Mouse (Mus musculus) hindbrain, embryonic 13.5 days (tissue): Measurements from ENCODE around the gene Sult3a2. TPM values are rescaled to one million over a fixed set of nuclear protein-coding genes. Genes with fewer than 3 reads are reported as not detected.

ENCODE experiments used
- ATAC-seq: fragments of 200-750 bp; cut with Nextera tagmentation; 2 replicates; pipeline ENCODE4 v1.8.0; 2017; ENCODE audit warnings: moderate TSS enrichment; ENCODE audit not compliant: low FRiP score
- H3K27ac ChIP-seq: fragments of 300-500 bp; sonication (generic); 2 replicates; pipeline ENCODE4 v1.5.1; 2015; ENCODE audit warnings: inconsistent platforms, mild to moderate bottlenecking, moderate library complexity
- H3K27me3 ChIP-seq: fragments of 300-500 bp; sonication (generic); 2 replicates; pipeline ENCODE4 v1.6.1; 2015; ENCODE audit warnings: mild to moderate bottlenecking, inconsistent platforms
- H3K36me3 ChIP-seq: fragments of 300-500 bp; sonication (generic); 2 replicates; pipeline ENCODE4 v1.6.1; 2015; ENCODE audit warnings: mild to moderate bottlenecking, inconsistent platforms
- H3K4me1 ChIP-seq: fragments of 300-500 bp; sonication (generic); replicated peaks from 2 replicates; pipeline ENCODE4 v1.6.1; 2015; ENCODE audit warnings: inconsistent platforms
- H3K4me2 ChIP-seq: fragments of 300-500 bp; sonication (generic); 2 replicates; pipeline ENCODE4 v1.6.1; 2015; ENCODE audit warnings: inconsistent platforms, mild to moderate bottlenecking, moderate library complexity
- H3K4me3 ChIP-seq: fragments of 300-500 bp; sonication (generic); 2 replicates; pipeline ENCODE4 v1.5.1; 2015; ENCODE audit warnings: mild to moderate bottlenecking, inconsistent platforms
- H3K9ac ChIP-seq: fragments of 300-500 bp; sonication (generic); 2 replicates; pipeline ENCODE4 v1.6.1; 2015; ENCODE audit warnings: mild to moderate bottlenecking, inconsistent platforms
- H3K9me3 ChIP-seq: fragments of 300-500 bp; sonication (generic); 2 replicates; pipeline ENCODE4 v1.6.1; 2016; ENCODE audit warnings: inconsistent platforms
- WGBS: fragments of 180-500 bp; shearing (Covaris S2); methylation state at CpG from one replicate; pipeline ENCODE4 v1.1.7; 2015; 5-methylcytosine and 5-hydroxymethylcytosine counted together
- polyA plus RNA-seq: library from polyadenylated mRNA; unstranded; fragments of >200 nt; fragmentation: Nextera tagmentation; extraction: Ambion mirVana; gene quantifications from 2 replicates; pipeline ENCODE4 v1.2.1, GENCODE M21; 2015

Sult3a2 gene
- polyA plus RNA-seq, 1 experiment from 2014 or later = not detected

DNA sequence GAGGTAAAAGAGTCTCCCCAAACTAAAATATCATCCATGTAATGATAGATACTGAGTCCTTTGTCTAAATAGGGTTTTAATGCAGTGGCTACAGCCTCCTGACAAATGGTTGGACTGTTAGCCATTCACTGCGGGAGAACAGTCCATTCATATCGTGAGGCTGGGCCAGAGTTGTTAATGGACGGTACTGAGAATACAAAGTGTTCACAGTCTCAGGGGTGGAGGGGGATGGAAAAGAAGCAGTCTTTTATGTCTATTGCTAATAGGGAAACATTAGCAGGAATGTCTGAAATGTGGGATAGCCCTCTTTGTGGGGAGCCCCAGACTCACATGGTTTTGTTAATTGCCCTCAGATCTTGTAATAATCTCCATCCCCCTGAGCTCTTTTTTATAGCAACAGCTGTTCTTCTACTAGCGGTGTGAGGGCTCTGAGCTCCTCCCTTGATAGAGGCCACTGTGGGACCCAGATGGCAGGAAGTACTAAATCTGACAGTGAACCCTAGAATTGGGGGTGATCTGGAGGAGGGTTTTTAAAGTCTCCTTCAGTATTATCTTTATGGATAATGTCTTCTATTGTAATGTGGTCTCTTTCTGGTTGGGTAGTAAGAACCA lies 64.6 kb downstream of the Sult3a2 start:
- Histone ChIP-seq H3K9ac (no peak overlapping the region), H3K27ac (no peak overlapping the region), H3K4me3 (no peak overlapping the region), H3K4me2 (no peak overlapping the region), H3K4me1 (no peaks in the 10 kb centered on the region), H3K9me3 (no peaks in the 10 kb centered on the region), H3K36me3 (no peaks in the 10 kb centered on the region), H3K27me3 (no peaks in the 10 kb centered on the region)
- 66% methylated on average over 4 of the region's 4 CpGs for WGBS
- ATAC-seq = no peak

Other genes starting within 250 kb of the Sult3a2 start
- 13.4 and 14.7 TPM in 2 replicates for gene Clvs2, start 161.9 kb downstream of the Sult3a2 start, polyA plus RNA-seq
- not detected in 2 replicates for gene Sult3a1, start 71.0 kb upstream of the Sult3a2 start, polyA plus RNA-seq
- gene Rsph4a, start 118.4 kb upstream of the Sult3a2 start, polyA plus RNA-seq = 0.41 and 1.2 TPM in 2 replicates
- 22.7 and 26.3 TPM in 2 replicates for gene Zup1, start 164.6 kb upstream of the Sult3a2 start, polyA plus RNA-seq
- gene Rwdd1, start 232.9 kb upstream of the Sult3a2 start, polyA plus RNA-seq = 143 and 144 TPM in 2 replicates